Mouse (Mus musculus): ENCODE results near the gene Bpifb5. TPM values are rescaled to one million over a fixed set of nuclear protein-coding genes. Genes with fewer than 3 reads are reported as not detected.
"Not testable (repeated sequence)": the region's sequence is repeated elsewhere in the genome, so short reads cannot be mapped to it uniquely, and the experiment has no call there.

Gene Bpifb5
- polyA plus RNA-seq (2012; ENCODE audit: insufficient read depth, insufficient read length, missing spikeins): not detected in 2 replicates

GRCm38 (mm10) chr2:154223265-154223916, at the start of gene Bpifb5:
Gene Bpifb5, plus strand, starts transcription at chr2:154223742.
- no peak within 1 kb of the TSS for H3K4me3 ChIP-seq (ENCODE audit: insufficient read depth, low read length)
- TF ChIP-seq POLR2A (IDR thresholded peaks at IDR 0.05; ENCODE audit: borderline replicate concordance, low read depth, low read length): no peak
- no peak for TF ChIP-seq CTCF (IDR thresholded peaks at IDR 0.05; ENCODE audit: low read depth, low read length)
- peaks cover 6% of the 10 kb centered on the region for H3K4me1 ChIP-seq (ENCODE audit: control insufficient read depth, insufficient read depth, low read length)
- no peak within 1 kb of the TSS for H3K27ac ChIP-seq (ENCODE audit: insufficient read depth, low read depth, low read length)

GRCm38 (mm10) chr2:154181900-154182299, 41.6 kb upstream of the Bpifb5 start:
- H3K4me1 ChIP-seq (ENCODE audit: control insufficient read depth, insufficient read depth, low read length); H3K4me3 ChIP-seq (ENCODE audit: insufficient read depth, low read length); H3K27ac ChIP-seq (ENCODE audit: insufficient read depth, low read depth, low read length): not testable (repeated sequence)

- H3K4me3 ChIP-seq (ENCODE audit: insufficient read depth, low read length); H3K27ac ChIP-seq (ENCODE audit: insufficient read depth, low read depth, low read length); H3K4me1 ChIP-seq (ENCODE audit: control insufficient read depth, insufficient read depth, low read length): not testable (repeated sequence)
These were observed 40.5 kb upstream of the Bpifb5 start for GRCm38 (mm10) chr2:154183061-154183460.

DNA sequence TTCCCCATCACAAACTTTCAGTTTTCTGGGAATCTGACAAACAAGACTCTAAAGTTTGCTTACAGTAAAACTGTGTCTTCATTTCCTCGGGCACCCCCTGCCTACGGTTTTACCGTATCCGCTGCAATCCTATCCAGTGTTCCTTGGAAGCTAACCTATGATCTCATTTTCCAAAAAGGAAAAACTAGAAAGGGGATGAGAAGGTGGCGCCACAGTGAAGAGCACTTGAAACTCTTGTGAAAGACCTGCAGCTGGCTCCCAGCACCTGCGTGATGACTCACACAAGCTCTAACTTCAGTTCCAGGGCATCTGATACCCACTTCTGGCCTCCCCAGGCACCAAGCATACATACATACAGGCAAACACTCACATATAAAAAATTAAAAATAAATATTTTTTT, 38.2 kb upstream of the Bpifb5 start:
- Histone ChIP-seq H3K4me3 (ENCODE audit: insufficient read depth, low read length) (no peak overlapping the region), H3K27ac (ENCODE audit: insufficient read depth, low read depth, low read length) (no peak overlapping the region), H3K4me1 (ENCODE audit: control insufficient read depth, insufficient read depth, low read length) (no peaks in the 10 kb centered on the region)
- TF ChIP-seq CTCF (IDR thresholded peaks at IDR 0.05; ENCODE audit: low read depth, low read length) (no peak), POLR2A (IDR thresholded peaks at IDR 0.05; ENCODE audit: borderline replicate concordance, low read depth, low read length) (no peak)

- Histone ChIP-seq H3K4me1 (ENCODE audit: control insufficient read depth, insufficient read depth, low read length) (no peaks in the 10 kb centered on the region), H3K27ac (ENCODE audit: insufficient read depth, low read depth, low read length) (no peak overlapping the region), H3K4me3 (ENCODE audit: insufficient read depth, low read length) (no peak overlapping the region)
- TF ChIP-seq POLR2A (IDR thresholded peaks at IDR 0.05; ENCODE audit: borderline replicate concordance, low read depth, low read length) (no peak), CTCF (IDR thresholded peaks at IDR 0.05; ENCODE audit: low read depth, low read length) (no peak)
These were observed 37.8 kb upstream of the Bpifb5 start for GRCm38 (mm10) chr2:154185748-154186147.

DNA sequence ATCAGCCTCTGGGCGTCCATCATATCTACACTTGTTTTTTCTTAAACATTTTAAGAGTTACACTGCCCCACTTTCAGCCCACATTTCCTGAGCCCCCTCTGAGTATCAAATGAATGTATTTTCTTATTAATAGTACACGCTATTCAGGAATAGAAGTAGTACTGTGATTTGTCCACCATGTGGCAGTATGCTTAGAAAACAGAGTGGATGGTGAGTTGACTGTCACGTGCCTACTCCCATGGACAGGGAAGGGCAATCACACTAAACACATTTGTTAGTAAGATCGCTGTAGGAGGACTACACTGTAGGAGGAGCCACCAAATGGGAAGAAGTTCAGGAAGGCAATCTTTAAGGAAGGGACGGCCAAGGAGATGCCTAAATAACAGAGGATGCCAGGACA, 36.1 kb upstream of the Bpifb5 start:
- Histone ChIP-seq H3K4me1 (ENCODE audit: control insufficient read depth, insufficient read depth, low read length) (no peaks in the 10 kb centered on the region), H3K4me3 (ENCODE audit: insufficient read depth, low read length) (no peak overlapping the region), H3K27ac (ENCODE audit: insufficient read depth, low read depth, low read length) (no peak overlapping the region)
- no peak for TF ChIP-seq POLR2A (IDR thresholded peaks at IDR 0.05; ENCODE audit: borderline replicate concordance, low read depth, low read length)
- TF ChIP-seq CTCF (IDR thresholded peaks at IDR 0.05; ENCODE audit: low read depth, low read length): no peak

- Histone ChIP-seq H3K4me3 (ENCODE audit: insufficient read depth, low read length) (no peak overlapping the region), H3K4me1 (ENCODE audit: control insufficient read depth, insufficient read depth, low read length) (no peaks in the 10 kb centered on the region), H3K27ac (ENCODE audit: insufficient read depth, low read depth, low read length) (no peak overlapping the region)
- TF ChIP-seq POLR2A (IDR thresholded peaks at IDR 0.05; ENCODE audit: borderline replicate concordance, low read depth, low read length): no peak
- no peak for TF ChIP-seq CTCF (IDR thresholded peaks at IDR 0.05; ENCODE audit: low read depth, low read length)
These were observed 33.6 kb upstream of the Bpifb5 start for GRCm38 (mm10) chr2:154189877-154190434.

DNA sequence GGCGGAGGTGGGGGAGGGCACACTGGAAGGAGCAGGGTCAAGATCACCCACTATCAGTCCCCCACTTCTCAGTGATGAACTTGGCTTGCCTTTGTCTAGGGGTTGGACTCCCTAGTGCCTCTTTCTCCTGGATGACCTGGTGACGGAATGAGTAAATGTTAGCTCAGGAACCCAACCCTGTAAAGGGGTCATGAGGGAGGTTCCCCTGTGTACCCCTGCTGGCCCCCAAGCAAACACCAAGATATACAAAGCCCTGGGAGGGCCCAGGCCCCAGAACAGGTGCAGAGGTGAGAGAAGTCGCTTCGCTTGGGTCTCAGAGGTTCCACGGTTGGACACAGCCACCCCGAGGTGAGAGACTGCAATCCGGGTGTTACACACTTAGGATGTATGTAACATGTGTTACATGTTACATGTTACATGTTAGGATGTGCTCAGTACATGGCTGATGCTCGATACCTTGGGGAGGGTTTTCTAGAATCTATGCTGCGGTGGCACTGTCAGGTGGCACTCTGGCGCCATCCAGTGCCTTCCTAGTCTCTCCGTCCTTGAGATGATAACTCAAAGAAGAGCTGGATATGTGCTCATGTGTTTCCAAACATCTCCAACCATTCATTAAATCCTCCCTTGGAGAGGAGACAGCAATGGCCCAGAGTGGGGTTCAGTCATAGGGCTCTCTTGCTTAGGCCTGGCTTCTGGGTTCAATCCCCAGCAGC, 32.8 kb upstream of the Bpifb5 start, which contains the start of gene Bpifb1:
Gene Bpifb1, plus strand, starts transcription at position 273 of the 713 bp plus-strand sequence.
- no peak within 1 kb of the TSS for H3K4me3 ChIP-seq (ENCODE audit: insufficient read depth, low read length)
- TF ChIP-seq POLR2A (IDR thresholded peaks at IDR 0.05; ENCODE audit: borderline replicate concordance, low read depth, low read length) (no peak), CTCF (IDR thresholded peaks at IDR 0.05; ENCODE audit: low read depth, low read length) (no peak)
- no peaks in the 10 kb centered on the region for H3K4me1 ChIP-seq (ENCODE audit: control insufficient read depth, insufficient read depth, low read length)
- no peak within 1 kb of the TSS for H3K27ac ChIP-seq (ENCODE audit: insufficient read depth, low read depth, low read length)

DNA sequence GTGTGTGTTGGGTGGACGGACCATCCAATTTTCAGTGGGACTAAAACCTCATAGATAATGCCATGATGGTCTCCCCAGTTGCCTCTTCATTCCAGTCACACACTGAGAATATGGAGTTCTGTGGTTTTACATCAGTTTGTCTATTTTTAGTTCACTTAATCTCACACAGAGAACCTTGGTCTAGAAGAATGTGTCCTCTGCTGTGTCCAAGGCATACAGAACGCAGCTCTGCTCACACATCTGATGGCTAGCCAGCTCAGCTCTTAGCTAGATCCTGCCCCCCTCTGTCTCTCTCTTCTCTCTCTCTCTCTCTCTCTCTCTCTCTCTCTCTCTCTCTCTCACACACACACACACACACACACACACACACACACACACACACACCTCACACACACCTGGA, 31.4 kb upstream of the Bpifb5 start:
- Histone ChIP-seq H3K4me1 (ENCODE audit: control insufficient read depth, insufficient read depth, low read length) (no peaks in the 10 kb centered on the region), H3K27ac (ENCODE audit: insufficient read depth, low read depth, low read length) (no peak overlapping the region), H3K4me3 (ENCODE audit: insufficient read depth, low read length) (no peak overlapping the region)
- no peak for TF ChIP-seq POLR2A (IDR thresholded peaks at IDR 0.05; ENCODE audit: borderline replicate concordance, low read depth, low read length)
- no peak for TF ChIP-seq CTCF (IDR thresholded peaks at IDR 0.05; ENCODE audit: low read depth, low read length)

- no peak for TF ChIP-seq CTCF (IDR thresholded peaks at IDR 0.05; ENCODE audit: low read depth, low read length)
- TF ChIP-seq POLR2A (IDR thresholded peaks at IDR 0.05; ENCODE audit: borderline replicate concordance, low read depth, low read length): no peak
- no peak overlapping the region for H3K4me3 ChIP-seq (ENCODE audit: insufficient read depth, low read length)
- H3K27ac ChIP-seq (ENCODE audit: insufficient read depth, low read depth, low read length): no peak overlapping the region
- H3K4me1 ChIP-seq (ENCODE audit: control insufficient read depth, insufficient read depth, low read length): no peaks in the 10 kb centered on the region
These were observed 30.5 kb upstream of the Bpifb5 start for GRCm38 (mm10) chr2:154193071-154193470.

Data from bone marrow macrophage, adult 2 months (primary cell).